Mouse (Mus musculus): ENCODE data around the gene Npr1.

DNA sequence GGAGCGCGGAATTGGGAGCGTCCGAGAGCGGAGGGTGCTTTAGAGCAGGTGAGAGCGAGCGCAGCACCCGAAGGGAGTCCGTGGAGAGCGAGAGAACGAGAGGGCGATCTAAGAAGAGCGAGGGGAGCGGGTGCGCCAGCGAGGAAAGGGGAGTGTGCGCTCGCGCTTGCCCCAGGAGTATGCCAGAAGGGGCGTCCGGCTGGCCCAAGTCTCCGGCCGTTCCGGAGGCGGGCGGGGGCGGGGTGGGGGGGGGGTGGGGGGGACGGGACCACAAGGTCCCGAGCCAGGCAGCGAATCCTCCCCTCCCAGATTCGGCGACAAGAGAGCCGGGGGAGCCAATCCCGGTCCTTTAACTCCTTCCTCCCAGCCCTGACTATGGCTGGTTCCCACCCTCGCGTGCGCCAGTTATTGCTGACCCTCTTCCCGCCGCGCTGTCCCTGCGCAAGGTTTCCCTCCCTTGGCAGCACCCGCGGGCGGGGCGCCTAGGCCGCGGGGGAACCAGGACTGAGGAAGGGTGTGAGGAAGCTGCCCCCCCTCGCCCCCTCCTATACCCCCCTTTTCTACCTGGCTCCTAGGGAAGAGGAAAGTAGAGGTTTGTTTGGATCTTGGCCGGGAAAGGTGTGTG, at the start of gene Npr1:
- TF ChIP-seq CTCF (IDR thresholded peaks at IDR 0.05; ENCODE audit: low read depth, low read length), result no peak
- TF ChIP-seq POLR2A (IDR thresholded peaks at IDR 0.05; ENCODE audit: insufficient read depth, low read length), result no peak

All from ES-Bruce4 (cell line).